Mouse (Mus musculus) ES-E14 (cell line): ENCODE data around the gene Srebf1.

Source experiments
- CHD2 ChIP-seq: IDR thresholded peaks from 2 replicates; pipeline ENCODE4 v1.6.1; 2014; ENCODE audit warnings: mild to moderate bottlenecking, low read depth, low read length, inconsistent platforms
- HCFC1 ChIP-seq: IDR thresholded peaks from 2 replicates; pipeline ENCODE4 v1.6.1; 2012; ENCODE audit warnings: low read length, inconsistent platforms, borderline replicate concordance; ENCODE audit not compliant: insufficient read depth
- MAFK ChIP-seq: IDR thresholded peaks from 2 replicates; pipeline ENCODE4 v1.6.1; 2014; ENCODE audit warnings: mild to moderate bottlenecking, low read depth, low read length, inconsistent platforms; ENCODE audit not compliant: insufficient read depth
- ZC3H11A ChIP-seq: IDR thresholded peaks from 2 replicates; pipeline ENCODE4 v1.6.1; 2012; ENCODE audit warnings: low read depth, mild to moderate bottlenecking, inconsistent platforms, low read length, borderline replicate concordance
- ZNF384 ChIP-seq: IDR thresholded peaks from 2 replicates; pipeline ENCODE4 v1.6.1; 2012; ENCODE audit warnings: low read depth, low read length, inconsistent platforms

- TF ChIP-seq HCFC1 (no peak), ZNF384 (no peak), MAFK (no peak), CHD2 (no peak), ZC3H11A (no peak)
Measured at GRCm38 (mm10) chr11:60184346-60185325, 37.7 kb downstream of the Srebf1 start.
